Mouse (Mus musculus) spleen, adult 2 months (tissue): Measurements from ENCODE around the gene Glo1.

Experiments
- CTCF ChIP-seq: fragments of 200-500 bp; IDR thresholded peaks from 2 replicates; pipeline ENCODE4 v1.5.1; 2011; ENCODE audit warnings: mild to moderate bottlenecking, inconsistent platforms; ENCODE audit not compliant: insufficient read depth, insufficient read length, insufficient replicate concordance; ENCODE audit errors: extremely low read depth
- POLR2A ChIP-seq: fragments of 200-500 bp; IDR thresholded peaks from 2 replicates; pipeline ENCODE4 v1.6.1; 2011; ENCODE audit warnings: low read depth, low read length, inconsistent platforms

- TF ChIP-seq CTCF (no peak), POLR2A (no peak)
Measured at GRCm38 (mm10) chr17:30605001-30605400, 21.7 kb downstream of the Glo1 start.
